Mouse (Mus musculus): Measurements from ENCODE around the gene Specc1l.
"Not testable (repeated sequence)": the region's sequence is repeated elsewhere in the genome, so short reads cannot be mapped to it uniquely, and the experiment has no call there.

Specc1l gene

GRCm38 (mm10) chr10:75353838-75354241 lies 142.0 kb downstream of the Specc1l start:
- in situ Hi-C loops (cut with MboI) = not testable (repeated sequence)

- in situ Hi-C loops (cut with MboI) = no loop called here
Observed at GRCm38 (mm10) chr10:75355341-75355740, 143.5 kb downstream of the Specc1l start.

Data from mature B cell (primary cell).